Mouse (Mus musculus) hindbrain, embryonic 14.5 days (tissue): ENCODE measurements around the gene 4931428L18Rik. TPM values are rescaled to one million over a fixed set of nuclear protein-coding genes. Genes with fewer than 3 reads are reported as not detected.

ENCODE experiments used
- ATAC-seq: fragments of 200-750 bp; cut with Nextera tagmentation; 2 replicates; pipeline ENCODE4 v1.8.0; 2017; ENCODE audit warnings: moderate number of reproducible peaks, mild to moderate bottlenecking, moderate TSS enrichment, moderate library complexity; ENCODE audit not compliant: low FRiP score
- DNase-seq: peaks from one replicate; pipeline ENCODE4 v3.0.0-alpha.2; 2015; ENCODE audit warnings: low spot score
- H3K27ac ChIP-seq: fragments of 300-500 bp; sonication (generic); 2 replicates; pipeline ENCODE4 v1.5.1; 2014; ENCODE audit warnings: mild to moderate bottlenecking, moderate library complexity
- H3K27me3 ChIP-seq: fragments of 300-500 bp; sonication (generic); 2 replicates; pipeline ENCODE4 v1.6.1; 2014; ENCODE audit warnings: mild to moderate bottlenecking, low read length, mixed read lengths; ENCODE audit not compliant: control insufficient read depth, insufficient read depth
- H3K36me3 ChIP-seq: fragments of 300-500 bp; sonication (generic); replicated peaks from 2 replicates; pipeline ENCODE4 v1.6.1; 2014; ENCODE audit not compliant: control insufficient read depth, insufficient read depth
- H3K4me1 ChIP-seq: fragments of 300-500 bp; sonication (generic); replicated peaks from 2 replicates; pipeline ENCODE4 v1.6.1; 2014; ENCODE audit warnings: antibody characterized with exemption, low read length, mixed read lengths; ENCODE audit not compliant: control insufficient read depth, insufficient read depth
- H3K4me2 ChIP-seq: fragments of 300-500 bp; sonication (generic); replicated peaks from 2 replicates; pipeline ENCODE4 v1.6.1; 2014; ENCODE audit warnings: mild to moderate bottlenecking, moderate library complexity
- H3K4me3 ChIP-seq: fragments of 300-500 bp; sonication (generic); replicated peaks from 2 replicates; pipeline ENCODE4 v1.5.1; 2014; ENCODE audit warnings: mild to moderate bottlenecking, low read length
- H3K9ac ChIP-seq: fragments of 300-500 bp; sonication (generic); 2 replicates; pipeline ENCODE4 v1.6.1; 2014
- H3K9me3 ChIP-seq: fragments of 300-500 bp; sonication (generic); 2 replicates; pipeline ENCODE4 v1.6.1; 2016; ENCODE audit warnings: low read length; ENCODE audit not compliant: control insufficient read depth
- WGBS: fragments of 180-500 bp; shearing (Covaris S2); extraction: QIAGEN DNeasy Blood & Tissue Kit; methylation state at CpG from one replicate; pipeline ENCODE4 v1.1.7; 2014; 5-methylcytosine and 5-hydroxymethylcytosine counted together
- polyA plus RNA-seq: library from polyadenylated mRNA; unstranded; fragments of >200 nt; fragmentation: Nextera tagmentation; extraction: Ambion mirVana; gene quantifications from 2 replicates; pipeline ENCODE4 v1.2.1, GENCODE M21; 2014

The 4931428L18Rik gene
- polyA plus RNA-seq, result not detected in 2 replicates

GRCm38 (mm10) chr1:31222564-31222963 is at the start of gene 4931428L18Rik, which contains the start of gene Pih1d3:
4931428L18Rik (minus strand) TSS chr1:31222684.
Pih1d3 (plus strand) TSS chr1:31222838.
- H3K36me3 ChIP-seq, result no peaks in the 10 kb centered on the region
- no peak within 1 kb of the TSS for H3K27ac ChIP-seq
- DNase-seq (no peak), ATAC-seq (no peak)
- H3K4me2 ChIP-seq, result no peak within 1 kb of the TSS
- no peak within 1 kb of the TSS for H3K9ac ChIP-seq
- H3K4me3 ChIP-seq, result no peak within 1 kb of the TSS
- 88% methylated on average over 7 of the region's 7 CpGs for WGBS
- H3K27me3 ChIP-seq, result no peaks in the 10 kb centered on the region
- no peaks in the 10 kb centered on the region for H3K9me3 ChIP-seq
- H3K4me1 ChIP-seq, result no peaks in the 10 kb centered on the region

GRCm38 (mm10) chr1:31260218-31260923 is 37.9 kb upstream of the 4931428L18Rik start:
- Histone ChIP-seq H3K9me3 (no peaks in the 10 kb centered on the region), H3K27ac (no peak overlapping the region), H3K4me1 (no peaks in the 10 kb centered on the region), H3K4me2 (no peak overlapping the region), H3K36me3 (no peaks in the 10 kb centered on the region), H3K9ac (no peak overlapping the region), H3K27me3 (no peaks in the 10 kb centered on the region), H3K4me3 (no peak overlapping the region)
- 82% methylated on average over 10 of the region's 10 CpGs for WGBS
- ATAC-seq (no peak), DNase-seq (no peak)

GRCm38 (mm10) chr1:31233319-31234036 is 11.0 kb upstream of the 4931428L18Rik start:
- ATAC-seq (peak; percentile 93), DNase-seq (peak; percentile 74)
- no peak overlapping the region for H3K4me2 ChIP-seq
- H3K27ac ChIP-seq, result no peak overlapping the region
- no peaks in the 10 kb centered on the region for H3K36me3 ChIP-seq
- no peak overlapping the region for H3K4me3 ChIP-seq
- peaks cover 6% of the 10 kb centered on the region for H3K27me3 ChIP-seq
- H3K9ac ChIP-seq, result no peak overlapping the region
- no peaks in the 10 kb centered on the region for H3K9me3 ChIP-seq
- no peaks in the 10 kb centered on the region for H3K4me1 ChIP-seq

DNA sequence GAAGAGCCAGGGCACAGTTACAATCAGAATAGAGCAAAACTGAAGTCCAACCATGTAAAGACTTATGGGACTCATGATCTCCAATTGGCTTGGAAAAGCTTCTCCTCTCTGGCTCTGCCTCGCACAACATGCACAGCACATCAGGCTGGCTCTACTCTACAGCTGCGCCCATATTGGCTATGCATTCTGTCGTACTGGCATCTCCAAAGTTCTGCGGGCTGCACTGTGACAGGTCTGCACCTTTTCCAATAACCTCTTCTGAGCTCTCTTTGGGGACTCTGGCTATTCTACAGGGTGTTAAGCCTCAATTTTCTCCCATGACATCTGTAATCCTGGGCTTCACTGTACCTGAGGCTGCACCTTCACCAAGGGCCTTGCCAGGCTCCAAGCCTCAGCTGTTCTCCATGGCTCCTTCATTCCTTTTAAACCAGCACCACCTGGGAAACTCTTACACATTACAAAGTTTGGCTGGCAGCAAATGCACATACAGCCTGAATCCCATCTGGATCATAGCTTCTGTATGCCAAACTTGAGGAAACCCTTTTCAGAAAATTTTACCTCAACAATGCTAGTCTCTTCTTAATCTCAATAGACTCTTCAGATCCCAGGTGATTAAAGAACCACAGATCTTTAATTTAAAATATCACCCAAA is 1.8 kb downstream of the 4931428L18Rik start:
- H3K36me3 ChIP-seq, result no peaks in the 10 kb centered on the region
- ATAC-seq (no peak), DNase-seq (no peak)
- 94% methylated on average over 4 of the region's 4 CpGs for WGBS
- H3K27me3 ChIP-seq, result no peaks in the 10 kb centered on the region
- H3K27ac ChIP-seq, result no peak overlapping the region
- H3K4me3 ChIP-seq, result no peak overlapping the region
- no peak overlapping the region for H3K4me2 ChIP-seq
- no peaks in the 10 kb centered on the region for H3K4me1 ChIP-seq
- no peaks in the 10 kb centered on the region for H3K9me3 ChIP-seq
- no peak overlapping the region for H3K9ac ChIP-seq

- Histone ChIP-seq H3K4me1 (no peaks in the 10 kb centered on the region), H3K27ac (no peak overlapping the region), H3K36me3 (no peaks in the 10 kb centered on the region), H3K4me2 (no peak overlapping the region), H3K9ac (no peak overlapping the region), H3K4me3 (no peak overlapping the region), H3K9me3 (no peaks in the 10 kb centered on the region), H3K27me3 (no peaks in the 10 kb centered on the region)
- ATAC-seq (no peak), DNase-seq (no peak)
- WGBS, result 90% methylated on average over 1 of the region's 1 CpGs
Observed at GRCm38 (mm10) chr1:31214831-31215230, 7.7 kb downstream of the 4931428L18Rik start.

GRCm38 (mm10) chr1:31210144-31210543 is 12.3 kb downstream of the 4931428L18Rik start:
- ATAC-seq, result peak; percentile 79
- WGBS, result 1% methylated on average over 5 of the region's 5 CpGs
- no peak overlapping the region for H3K4me2 ChIP-seq

DNA sequence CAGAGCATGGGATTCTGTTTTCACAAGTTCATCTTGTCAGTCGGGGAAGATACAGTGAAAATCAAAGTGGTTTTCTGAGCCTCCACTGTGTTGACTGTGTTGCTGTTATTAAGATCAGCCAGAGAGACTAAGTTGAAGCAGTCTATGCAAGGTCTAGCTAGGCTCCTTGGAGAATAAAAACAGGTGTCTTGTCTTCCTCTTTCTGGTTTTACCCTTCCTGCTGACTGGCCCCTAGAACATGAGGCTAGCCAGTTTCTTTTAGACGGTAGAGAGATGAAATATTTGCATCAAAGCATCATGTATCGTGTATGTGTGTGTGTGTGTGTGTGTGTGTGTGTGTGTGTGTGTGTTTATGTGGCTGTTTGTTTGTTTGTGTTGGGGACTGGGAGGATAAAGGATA is 16.7 kb downstream of the 4931428L18Rik start:
- 86% methylated on average over 3 of the region's 3 CpGs for WGBS
- ATAC-seq (no peak), DNase-seq (no peak)
- no peak overlapping the region for H3K9ac ChIP-seq
- H3K27ac ChIP-seq, result no peak overlapping the region
- H3K4me2 ChIP-seq, result no peak overlapping the region
- no peak overlapping the region for H3K4me3 ChIP-seq
- no peaks in the 10 kb centered on the region for H3K4me1 ChIP-seq
- no peaks in the 10 kb centered on the region for H3K27me3 ChIP-seq
- H3K9me3 ChIP-seq, result no peaks in the 10 kb centered on the region
- no peaks in the 10 kb centered on the region for H3K36me3 ChIP-seq

More at GRCm38 (mm10) chr1:31210144-31210543, 12.3 kb downstream of the 4931428L18Rik start:
- peak; percentile 93 for DNase-seq
- Histone ChIP-seq H3K9me3 (no peaks in the 10 kb centered on the region), H3K36me3 (no peaks in the 10 kb centered on the region), H3K4me1 (no peaks in the 10 kb centered on the region), H3K4me3 (no peak overlapping the region), H3K9ac (no peak overlapping the region), H3K27ac (no peak overlapping the region), H3K27me3 (no peaks in the 10 kb centered on the region)

DNA sequence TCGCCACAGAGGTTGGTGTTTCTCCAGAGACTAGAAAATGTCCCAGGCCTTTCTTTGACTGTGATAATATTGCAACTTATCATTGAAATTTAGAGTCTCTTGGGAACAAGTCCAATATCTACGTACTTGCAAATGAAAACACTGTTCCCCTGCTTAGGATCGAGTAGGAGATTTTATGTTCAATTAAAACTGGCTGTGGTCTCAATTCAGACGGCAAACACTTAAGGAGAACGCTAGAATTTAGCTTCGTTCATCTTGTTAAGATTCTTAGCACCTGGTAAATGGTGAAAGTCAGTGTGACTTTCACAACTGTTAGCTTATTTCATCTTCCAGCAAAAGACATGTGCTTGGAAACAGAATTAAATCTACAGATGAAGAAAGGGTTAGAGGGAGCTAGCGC is 17.1 kb downstream of the 4931428L18Rik start:
- ATAC-seq (no peak), DNase-seq (no peak)
- Histone ChIP-seq H3K4me2 (no peak overlapping the region), H3K9ac (no peak overlapping the region), H3K4me1 (no peaks in the 10 kb centered on the region), H3K4me3 (no peak overlapping the region), H3K36me3 (no peaks in the 10 kb centered on the region), H3K9me3 (no peaks in the 10 kb centered on the region), H3K27me3 (no peaks in the 10 kb centered on the region), H3K27ac (no peak overlapping the region)
- 70% methylated on average over 7 of the region's 7 CpGs for whole genome bisulfite sequencing

DNA sequence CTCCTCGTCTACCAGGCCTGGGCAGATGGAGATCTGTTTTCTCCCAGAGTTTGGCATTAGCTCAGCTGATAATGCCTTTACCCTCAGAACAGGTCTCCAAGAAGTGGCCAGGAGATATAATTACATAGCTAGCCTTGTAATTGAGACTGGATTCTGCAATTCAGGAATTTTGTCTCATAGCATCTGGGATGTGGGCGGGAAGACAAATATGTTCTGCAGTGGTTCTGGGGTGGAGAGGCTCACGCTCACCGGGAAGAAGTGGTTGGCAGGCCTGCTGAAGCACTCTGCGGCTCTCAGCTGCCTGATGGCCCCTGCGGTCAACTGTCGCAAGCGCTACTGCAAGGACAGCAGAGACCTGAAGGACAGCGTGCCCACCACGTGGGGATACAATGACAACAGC is 18.7 kb downstream of the 4931428L18Rik start:
- no peak overlapping the region for H3K4me3 ChIP-seq
- no peaks in the 10 kb centered on the region for H3K4me1 ChIP-seq
- no peak overlapping the region for H3K27ac ChIP-seq
- no peak overlapping the region for H3K9ac ChIP-seq
- WGBS, result 92% methylated on average over 10 of the region's 10 CpGs
- no peaks in the 10 kb centered on the region for H3K27me3 ChIP-seq
- ATAC-seq (no peak), DNase-seq (no peak)
- H3K4me2 ChIP-seq, result no peak overlapping the region
- H3K36me3 ChIP-seq, result no peaks in the 10 kb centered on the region
- H3K9me3 ChIP-seq, result no peaks in the 10 kb centered on the region
